Mouse (Mus musculus) heart, embryonic 14.5 days (tissue): ENCODE data around the gene H2-T22. TPM values are rescaled to one million over a fixed set of nuclear protein-coding genes. Genes with fewer than 3 reads are reported as not detected.
"Not testable (repeated sequence)": the region's sequence is repeated elsewhere in the genome, so short reads cannot be mapped to it uniquely, and the experiment has no call there.

Experiments
- ATAC-seq: fragments of 200-750 bp; cut with Nextera tagmentation; 2 replicates; pipeline ENCODE4 v1.8.0; 2017; ENCODE audit warnings: low read depth, moderate TSS enrichment; ENCODE audit not compliant: insufficient number of reproducible peaks, insufficient read depth, low FRiP score
- H3K27ac ChIP-seq, 2 experiments: fragments of 200-500 bp in 1 of 2; fragments of 300-500 bp in 1 of 2; sonication (generic) in 1 of 2; replicated peaks in 1 of 2; 2 replicates each; pipeline ENCODE4 v1.5.1; 2012 to 2014; ENCODE audit warnings: low read depth in 2 of 2, low read length in 2 of 2, control low read depth in 1 of 2, mild to moderate bottlenecking in 1 of 2, mixed read lengths in 1 of 2; ENCODE audit not compliant: control insufficient read depth in 1 of 2, insufficient read depth in 1 of 2
- H3K27me3 ChIP-seq: fragments of 300-500 bp; sonication (generic); 2 replicates; pipeline ENCODE4 v1.6.1; 2014; ENCODE audit warnings: mild to moderate bottlenecking, low read length, control low read depth; ENCODE audit not compliant: control insufficient read depth, insufficient read depth
- H3K36me3 ChIP-seq: fragments of 300-500 bp; sonication (generic); 2 replicates; pipeline ENCODE4 v1.6.1; 2014; ENCODE audit warnings: mild to moderate bottlenecking, control low read depth, low read length, mixed read lengths; ENCODE audit not compliant: control insufficient read depth, insufficient read depth
- H3K4me1 ChIP-seq, 2 experiments: fragments of 200-500 bp in 1 of 2; fragments of 300-500 bp in 1 of 2; sonication (generic) in 1 of 2; 2 replicates each; pipeline ENCODE4 v1.6.1; 2012 to 2014; ENCODE audit warnings: low read length in 2 of 2, control low read depth in 1 of 2, mixed read lengths in 1 of 2; ENCODE audit not compliant: control insufficient read depth in 2 of 2, insufficient read depth in 2 of 2
- H3K4me2 ChIP-seq: fragments of 300-500 bp; sonication (generic); 2 replicates; pipeline ENCODE4 v1.6.1; 2014; ENCODE audit warnings: mild to moderate bottlenecking, low read length
- H3K4me3 ChIP-seq, 2 experiments: fragments of 200-500 bp in 1 of 2; fragments of 300-500 bp in 1 of 2; sonication (generic) in 1 of 2; 2 replicates each; pipeline ENCODE4 v1.5.1; 2012 to 2014; ENCODE audit warnings: low read length in 2 of 2, mild to moderate bottlenecking in 2 of 2, control low read depth in 1 of 2, low read depth in 1 of 2, moderate library complexity in 1 of 2; ENCODE audit not compliant: control insufficient read depth in 1 of 2, insufficient read depth in 1 of 2
- H3K9ac ChIP-seq: fragments of 300-500 bp; sonication (generic); 2 replicates; pipeline ENCODE4 v1.6.1; 2014; ENCODE audit warnings: mild to moderate bottlenecking, low read length
- H3K9me3 ChIP-seq: fragments of 300-500 bp; sonication (generic); 2 replicates; pipeline ENCODE4 v1.6.1; 2016; ENCODE audit warnings: low read length, control low read depth; ENCODE audit not compliant: control insufficient read depth
- WGBS: fragments of 180-500 bp; shearing (Covaris S2); extraction: QIAGEN DNeasy Blood & Tissue Kit; methylation state at CpG from one replicate; pipeline ENCODE4 v1.1.7; 2014; 5-methylcytosine and 5-hydroxymethylcytosine counted together
- polyA plus RNA-seq: library from polyadenylated mRNA; unstranded; fragments of >200 nt; fragmentation: Nextera tagmentation; extraction: Ambion mirVana; gene quantifications from 2 replicates; pipeline ENCODE4 v1.2.1, GENCODE M21; 2014

H2-T22 gene
- polyA plus RNA-seq, result 7.4 and 8.7 TPM in 2 replicates

DNA sequence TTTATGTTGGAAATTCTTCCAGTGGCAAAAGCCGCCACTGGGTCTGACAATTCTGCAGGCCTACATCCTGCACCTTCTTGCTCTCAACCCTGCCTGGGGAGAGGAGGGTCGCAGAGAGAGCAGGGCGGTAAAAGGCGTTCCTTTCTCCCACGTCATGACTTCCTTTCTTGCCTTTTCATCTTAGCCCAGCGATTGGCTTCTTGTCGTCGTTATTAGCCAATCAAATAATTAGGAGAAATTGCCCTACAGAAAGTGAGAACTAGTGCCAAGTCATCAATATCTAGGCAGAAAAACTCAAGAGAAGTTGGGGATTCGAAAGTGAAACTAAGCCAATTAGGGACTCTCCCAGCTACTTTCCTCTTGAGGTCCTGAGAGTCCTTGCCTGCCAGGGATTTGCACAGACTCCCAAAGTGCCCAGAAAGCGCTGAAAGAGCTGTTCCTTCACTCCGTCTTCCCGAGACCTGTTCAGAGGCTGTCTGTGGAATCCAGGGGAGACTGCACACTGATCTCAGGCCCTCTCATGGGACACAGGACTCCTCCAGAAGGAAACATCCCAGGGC is at the start of gene H2-T22, which contains the start of gene Gm6034:
TSS of gene H2-T22 (minus strand) at position 138 of the 560 bp plus-strand sequence.
TSS of gene Gm6034 (plus strand) at position 352 of the 560 bp plus-strand sequence.
- WGBS, result under 1% methylated on average over 12 of the region's 12 CpGs
- Histone ChIP-seq H3K4me3 (peak within 1 kb of the TSS; percentile 41 to 58), H3K9ac (peak within 1 kb of the TSS; percentile 68), H3K27ac (peak within 1 kb of the TSS in 1 of 2 experiments; percentile 30; a peak in 2 of 4 replicates), H3K4me2 (peak within 1 kb of the TSS; percentile 74)
- H3K27me3 ChIP-seq, H3K36me3 ChIP-seq, H3K9me3 ChIP-seq, H3K4me1 ChIP-seq: not testable (repeated sequence)
- peak; percentile 83 for ATAC-seq

DNA sequence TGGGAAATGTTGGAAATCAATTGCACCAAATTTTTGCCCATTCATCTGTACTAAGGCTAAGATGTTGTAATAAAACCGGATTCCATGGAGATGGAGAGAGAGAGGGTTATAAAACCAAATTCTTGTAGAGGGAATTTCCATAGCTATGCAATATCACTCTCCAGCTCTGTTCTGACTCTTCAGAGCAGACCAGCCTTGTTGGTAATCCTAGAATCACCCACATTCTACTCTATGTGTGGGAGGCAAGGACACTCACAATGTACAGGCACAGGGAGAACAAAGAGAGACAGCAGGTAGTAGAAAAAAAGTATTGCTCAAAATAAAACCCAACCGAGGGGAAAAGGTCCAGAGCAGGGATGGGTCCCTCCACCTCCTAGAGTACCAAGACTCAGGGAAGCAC is 49.4 kb upstream of the H2-T22 start:
- WGBS, result no CpG with 5 or more reads among the region's 2 CpGs
- not testable (repeated sequence) for H3K9me3 ChIP-seq, H3K36me3 ChIP-seq, ATAC-seq, H3K4me2 ChIP-seq, H3K27ac ChIP-seq, H3K9ac ChIP-seq, H3K27me3 ChIP-seq, H3K4me1 ChIP-seq, H3K4me3 ChIP-seq

DNA sequence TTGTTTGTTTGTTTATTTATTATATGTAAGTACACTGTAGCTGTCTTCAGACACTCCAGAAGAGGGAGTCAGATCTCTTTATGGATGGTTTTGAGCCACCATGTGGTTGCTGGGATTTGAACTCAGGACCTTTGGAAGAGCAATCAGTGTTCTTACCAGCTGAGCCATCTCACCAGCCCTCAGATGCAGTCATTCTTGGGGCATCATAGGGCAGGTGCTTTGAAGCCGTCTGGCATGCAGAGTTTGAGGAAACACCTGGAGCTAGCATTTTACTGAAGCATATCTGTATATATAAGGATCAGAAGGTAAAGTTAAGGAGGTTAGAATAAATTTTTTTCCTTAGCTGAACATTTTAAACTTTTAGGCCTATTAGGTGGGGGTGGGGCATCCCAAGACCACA is 43.4 kb upstream of the H2-T22 start:
- not testable (repeated sequence) for H3K4me1 ChIP-seq, ATAC-seq, H3K9ac ChIP-seq, H3K9me3 ChIP-seq, H3K4me2 ChIP-seq, H3K27ac ChIP-seq, H3K36me3 ChIP-seq, H3K4me3 ChIP-seq
- 50% methylated on average over 1 of the region's 1 CpGs for WGBS
- peaks cover 30% of the 10 kb centered on the region for H3K27me3 ChIP-seq

DNA sequence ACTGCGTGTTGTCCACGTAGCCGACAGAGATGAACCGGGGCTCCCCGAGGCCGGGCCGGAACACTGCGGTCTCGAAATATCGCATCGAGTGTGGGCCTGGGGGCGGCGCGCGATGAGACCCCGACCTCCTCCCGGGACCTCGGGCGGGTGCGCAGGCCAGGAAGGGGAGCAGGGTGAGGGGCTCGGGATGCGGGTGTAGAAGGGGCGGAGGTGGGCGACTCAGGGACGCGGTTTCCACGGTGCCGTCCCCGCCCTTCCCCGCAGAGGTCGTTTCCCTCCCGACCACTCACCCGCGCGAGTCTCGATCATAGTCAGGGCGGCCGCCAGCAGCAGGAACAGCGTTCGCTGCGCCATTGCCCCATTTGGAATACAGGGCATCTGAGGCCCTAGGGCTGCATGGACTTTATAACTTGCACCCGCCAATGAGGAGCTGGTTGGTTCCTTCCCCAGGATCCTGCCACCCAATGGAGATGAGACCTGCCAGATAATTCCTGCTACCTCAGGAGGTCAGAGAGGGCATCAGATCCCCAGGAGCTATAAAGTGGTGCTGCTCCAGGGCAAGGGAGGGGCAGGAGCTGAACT is 41.4 kb upstream of the H2-T22 start:
- Histone ChIP-seq H3K9me3 (no peaks in the 10 kb centered on the region), H3K4me3 (peak overlapping the region; percentile 51), H3K27ac (no peak overlapping the region), H3K27me3 (peaks cover 30% of the 10 kb centered on the region), H3K4me1 (peaks cover 0 to 3% of the 10 kb centered on the region in 2 experiments; a peak in 2 of 4 replicates), H3K4me2 (peak overlapping the region; percentile 93), H3K9ac (peak overlapping the region; percentile 57), H3K36me3 (no peaks in the 10 kb centered on the region)
- peak; percentile 21; the same call in 1 of the 2 replicates for ATAC-seq
- under 1% methylated on average over 42 of the region's 42 CpGs for WGBS

DNA sequence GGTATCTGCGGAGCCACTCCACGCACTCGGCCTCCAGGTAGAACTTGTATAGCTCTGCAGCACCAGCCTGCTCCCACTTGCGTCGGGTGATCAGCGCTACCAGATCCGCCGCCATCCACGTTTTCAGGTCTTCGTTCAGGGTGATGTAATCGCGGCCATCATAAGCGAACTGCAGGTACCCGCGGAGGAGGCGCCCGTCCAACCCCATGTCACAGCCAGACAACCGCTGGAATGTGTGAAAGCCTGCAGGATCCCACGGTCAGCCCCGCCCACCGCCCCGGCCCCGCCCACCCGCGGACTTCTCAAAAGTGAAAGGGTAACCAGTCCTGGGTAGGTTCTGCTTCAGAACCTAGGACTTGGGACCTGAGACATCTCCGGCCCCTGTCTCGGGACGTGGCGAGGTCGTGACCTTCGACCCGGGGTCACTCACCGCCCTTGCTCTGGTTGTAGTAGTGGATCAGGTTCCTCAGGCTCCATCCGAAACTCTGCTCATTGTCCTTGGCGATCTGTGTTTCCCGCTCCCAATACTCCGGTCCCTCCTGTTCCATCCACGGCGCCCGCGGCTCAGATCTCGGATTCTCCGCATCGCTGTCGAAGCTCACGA is 40.8 kb upstream of the H2-T22 start:
- Histone ChIP-seq H3K9me3 (no peaks in the 10 kb centered on the region), H3K27me3 (peaks cover 30% of the 10 kb centered on the region), H3K4me1 (peaks cover 0 to 3% of the 10 kb centered on the region in 2 experiments; a peak in 2 of 4 replicates), H3K27ac (no peak overlapping the region), H3K4me3 (peak overlapping the region; percentile 51), H3K9ac (peak overlapping the region; percentile 57), H3K4me2 (peak overlapping the region; percentile 93), H3K36me3 (no peaks in the 10 kb centered on the region)
- 1% methylated on average over 44 of the region's 46 CpGs for WGBS
- peak; percentile 37 for ATAC-seq

DNA sequence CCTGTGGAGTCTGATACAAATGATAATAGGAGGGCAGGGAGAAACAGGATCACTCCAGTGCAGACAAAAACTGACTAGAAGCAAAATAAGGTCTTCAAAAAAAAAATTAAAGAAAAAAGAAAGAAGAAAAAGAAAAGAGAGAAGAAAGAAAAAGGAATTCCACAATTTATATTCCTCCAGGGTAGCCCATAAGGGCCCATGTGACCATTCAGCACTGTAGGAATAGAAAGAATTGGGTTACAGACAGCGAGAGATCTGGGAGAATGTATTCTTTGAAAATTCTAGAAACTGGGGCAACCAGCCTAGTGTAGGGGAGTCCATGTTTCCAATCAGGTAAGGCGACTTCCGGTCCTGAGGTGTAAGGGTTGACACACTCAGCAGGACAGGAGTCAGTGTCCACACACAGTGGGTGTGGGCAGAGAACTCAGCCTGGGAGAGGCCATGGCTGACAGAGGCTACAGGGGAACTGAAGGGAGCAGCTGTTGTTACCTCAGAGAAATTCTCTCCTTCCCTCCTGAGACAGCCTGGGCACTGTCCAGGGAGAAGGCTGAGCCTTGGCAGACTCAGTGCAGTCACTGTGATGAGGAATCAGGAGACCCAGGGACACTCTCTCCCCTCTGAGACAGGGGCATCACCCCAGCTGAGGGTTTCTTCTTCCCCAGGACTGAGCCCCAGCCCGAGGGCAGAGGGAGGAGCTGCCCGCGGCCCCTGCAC is 40.1 kb upstream of the H2-T22 start:
- peak overlapping the region; percentile 51; a peak in 3 of 4 replicates for H3K4me3 ChIP-seq
- H3K9ac ChIP-seq, ATAC-seq: not testable (repeated sequence)

DNA sequence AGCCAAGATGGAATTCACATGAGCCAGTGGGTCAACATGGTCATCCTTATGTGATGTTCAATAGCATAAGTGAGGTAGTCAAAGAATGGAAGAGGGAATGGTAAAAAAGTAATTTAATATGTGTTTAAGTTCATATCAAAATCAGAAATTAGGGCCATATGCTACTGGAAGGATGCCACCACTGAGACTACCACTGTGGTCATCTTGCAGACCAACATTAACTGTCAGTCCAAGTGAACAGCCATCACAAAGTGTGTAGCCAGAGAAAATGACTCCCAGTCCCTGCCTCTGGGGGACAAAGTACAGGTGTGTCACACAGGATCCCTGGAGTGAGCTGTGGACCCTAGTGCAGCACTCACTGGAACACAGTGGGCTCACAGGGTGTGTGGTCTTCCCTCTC is 39.4 kb upstream of the H2-T22 start:
- ATAC-seq, H3K9me3 ChIP-seq, H3K4me3 ChIP-seq, H3K4me1 ChIP-seq, H3K4me2 ChIP-seq, H3K9ac ChIP-seq, H3K36me3 ChIP-seq, H3K27ac ChIP-seq: not testable (repeated sequence)
- peaks cover 30% of the 10 kb centered on the region for H3K27me3 ChIP-seq

More for the DNA sequence above, 40.1 kb upstream of the H2-T22 start:
- not testable (repeated sequence) for H3K9me3 ChIP-seq, H3K36me3 ChIP-seq, H3K4me1 ChIP-seq, H3K27ac ChIP-seq
- WGBS, result 29% methylated on average over 5 of the region's 6 CpGs
- H3K4me2 ChIP-seq, result peak overlapping the region; percentile 93
- H3K27me3 ChIP-seq, result peaks cover 30% of the 10 kb centered on the region
